Mouse (Mus musculus) bone marrow, adult 2 months (tissue): Measurements from ENCODE around the gene Fras1.

ENCODE experiments used
- CTCF ChIP-seq: fragments of 200-500 bp; IDR thresholded peaks from 2 replicates; pipeline ENCODE4 v1.5.1; 2011; ENCODE audit warnings: low read length, control low read depth; ENCODE audit not compliant: control insufficient read depth, insufficient read depth
- POLR2A ChIP-seq: fragments of 200-500 bp; IDR thresholded peaks from 2 replicates; pipeline ENCODE4 v1.6.1; 2011; ENCODE audit warnings: low read depth, mild to moderate bottlenecking, control low read depth, low read length, borderline replicate concordance; ENCODE audit not compliant: control insufficient read depth

- no peak for TF ChIP-seq POLR2A
- TF ChIP-seq CTCF, result no peak
Measured at GRCm38 (mm10) chr5:96675676-96676075, 301.9 kb downstream of the Fras1 start.
